Comparison of ENCODE assay signal across 8 mouse cellular contexts in the genomic region with DNA sequence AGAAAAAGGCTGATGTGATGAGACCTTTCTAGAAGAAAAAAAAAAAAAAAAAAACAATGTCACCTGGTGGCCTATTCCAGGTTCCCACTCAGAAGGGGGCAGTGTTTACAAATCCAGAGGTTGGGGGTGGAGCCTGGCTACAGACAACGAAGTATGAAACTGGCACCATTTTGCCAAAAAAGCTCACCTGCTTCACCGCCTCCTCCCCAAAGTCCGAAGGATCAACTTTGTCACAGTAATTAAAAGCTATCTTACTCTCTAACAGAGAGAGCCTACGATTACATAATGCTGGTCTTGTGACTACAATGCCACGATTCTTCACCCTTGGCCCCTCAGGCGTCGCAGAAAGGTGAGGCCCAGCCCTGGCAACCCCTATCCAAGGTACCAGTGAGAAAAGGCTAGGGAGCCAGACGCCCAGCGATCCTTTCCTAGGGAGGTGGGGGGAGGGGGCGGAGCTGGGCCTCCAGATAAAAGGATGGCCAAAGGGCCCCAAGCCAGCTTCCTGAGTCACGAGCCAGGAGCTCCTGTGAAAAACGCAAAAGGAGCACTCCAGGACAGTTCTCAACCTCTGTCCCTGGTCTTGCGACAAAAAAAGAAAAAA. TPM values are rescaled to one million over a fixed set of nuclear protein-coding genes. Genes with fewer than 3 reads are reported as not detected.
DNase-seq lines count a peak whose midpoint lies in the region; ATAC-seq and TF ChIP-seq lines count a peak whose summit lies in the region.

No protein-coding gene starts in this region.

- DNase-seq in 3134 (ENCODE audit: extremely low read depth, insufficient read length, low spot score) (peak; percentile 66), adipocyte (ENCODE audit: low spot score) (peak; percentile 77)
- peak; percentile 78 for DNase-seq in embryo, embryonic 11 days
- DNase-seq in heart, adult 11 months = peak; percentile 98
- peak; percentile 69 for DNase-seq in liver, embryonic 11.5 days (ENCODE audit: low spot score)
- DNase-seq in midbrain, postnatal 0 days (ENCODE audit: low spot score) = peak; percentile 70

- TF ChIP-seq POLR2A in testis, adult 2 months (IDR thresholded peaks at IDR 0.05; ENCODE audit: control insufficient read depth, low read depth, low read length) = no peak

- peak; percentile 49 for TF ChIP-seq CTCF in intestine, postnatal 0 days (IDR thresholded peaks at IDR 0.05; ENCODE audit: low read depth)
- peak; percentile 66 for TF ChIP-seq CTCF in midbrain, postnatal 0 days (IDR thresholded peaks at IDR 0.05)
- no peak for TF ChIP-seq CTCF in testis, adult 2 months (IDR thresholded peaks at IDR 0.05; ENCODE audit: control insufficient read depth, insufficient read depth, insufficient replicate concordance, low read depth, low read length)

- H3K4me3 ChIP-seq in intestine, postnatal 0 days (ENCODE audit: low read depth, low read length) = peak overlapping the region; percentile 96
- peak overlapping the region; percentile 99 for H3K4me3 ChIP-seq in liver, embryonic 11.5 days (ENCODE audit: low read depth, low read length)
- H3K4me3 ChIP-seq in midbrain, postnatal 0 days (ENCODE audit: low read depth, low read length) = peak overlapping the region; percentile 100
- H3K4me3 ChIP-seq in testis, adult 2 months (ENCODE audit: control insufficient read depth, low read depth, low read length) = peak overlapping the region; percentile 98

- H3K9ac ChIP-seq in intestine, postnatal 0 days (ENCODE audit: low read depth, low read length) = peak overlapping the region; percentile 97
- peak overlapping the region; percentile 97 for H3K9ac ChIP-seq in liver, embryonic 11.5 days (ENCODE audit: low read depth, low read length)
- peak overlapping the region; percentile 98 for H3K9ac ChIP-seq in midbrain, postnatal 0 days (replicated peaks; ENCODE audit: low read length, poor library complexity, severe bottlenecking)

- H3K36me3 ChIP-seq in intestine, postnatal 0 days (ENCODE audit: control insufficient read depth, insufficient read depth) = peaks cover 26% of the 10 kb centered on the region
- peaks cover 20% of the 10 kb centered on the region for H3K36me3 ChIP-seq in liver, embryonic 11.5 days (ENCODE audit: control insufficient read depth, insufficient read depth, low read length)
- H3K36me3 ChIP-seq in midbrain, postnatal 0 days (ENCODE audit: insufficient read depth, low read length) = peaks cover 19% of the 10 kb centered on the region
- H3K36me3 ChIP-seq in testis, adult 2 months (ENCODE audit: control insufficient read depth, insufficient read depth, low read length) = no peaks in the 10 kb centered on the region

- no peaks in the 10 kb centered on the region for H3K9me3 ChIP-seq in intestine, postnatal 0 days (ENCODE audit: control insufficient read depth)
- no peaks in the 10 kb centered on the region for H3K9me3 ChIP-seq in liver, embryonic 11.5 days (ENCODE audit: control insufficient read depth, low read length)
- H3K9me3 ChIP-seq in midbrain, postnatal 0 days (ENCODE audit: low read length) = no peaks in the 10 kb centered on the region

- peak overlapping the region; percentile 82 for H3K4me2 ChIP-seq in intestine, postnatal 0 days (replicated peaks; ENCODE audit: low read depth)
- peak overlapping the region; percentile 94 for H3K4me2 ChIP-seq in liver, embryonic 11.5 days
- peak overlapping the region; percentile 90 for H3K4me2 ChIP-seq in midbrain, postnatal 0 days (ENCODE audit: low read depth, low read length, poor library complexity, severe bottlenecking)

- peak overlapping the region; percentile 99 for H3K27ac ChIP-seq in intestine, postnatal 0 days (ENCODE audit: low read depth, low read length)
- H3K27ac ChIP-seq in liver, embryonic 11.5 days (ENCODE audit: low read depth, low read length) = peak overlapping the region; percentile 96
- H3K27ac ChIP-seq in midbrain, postnatal 0 days (ENCODE audit: low read depth, low read length) = peak overlapping the region; percentile 97
- H3K27ac ChIP-seq in testis, adult 2 months (ENCODE audit: control insufficient read depth, insufficient read depth, low read depth, low read length) = peak overlapping the region; percentile 58

- H3K4me1 ChIP-seq in intestine, postnatal 0 days (replicated peaks; ENCODE audit: control insufficient read depth, insufficient read depth, low read length) = 0 out of 2 replicates have a peak, but pooled peaks cover 2% of the 10 kb centered on the region
- peaks cover 28% of the 10 kb centered on the region for H3K4me1 ChIP-seq in liver, embryonic 11.5 days (replicated peaks; ENCODE audit: control insufficient read depth, insufficient read depth, low read length)
- peaks cover 13% of the 10 kb centered on the region; the same call in 1 of the 2 replicates for H3K4me1 ChIP-seq in midbrain, postnatal 0 days (ENCODE audit: insufficient read depth, low read length)
- peaks cover 8% of the 10 kb centered on the region for H3K4me1 ChIP-seq in testis, adult 2 months (ENCODE audit: control insufficient read depth, insufficient read depth, low read length)

- 3% methylated on average over 13 of the region's 13 CpGs for WGBS in intestine, postnatal 0 days
- WGBS in liver, embryonic 11.5 days = 3% methylated on average over 13 of the region's 13 CpGs
- under 1% methylated on average over 13 of the region's 13 CpGs for WGBS in midbrain, postnatal 0 days

- ATAC-seq in intestine, postnatal 0 days = peak; percentile 88
- peak; percentile 44 for ATAC-seq in liver, embryonic 11.5 days (replicated peaks; ENCODE audit: low FRiP score)
- ATAC-seq in midbrain, postnatal 0 days (ENCODE audit: low FRiP score) = peak; percentile 7

- H3K27me3 ChIP-seq in intestine, postnatal 0 days (replicated peaks; ENCODE audit: control insufficient read depth, insufficient read depth, low read length) = no peaks in the 10 kb centered on the region
- H3K27me3 ChIP-seq in liver, embryonic 11.5 days (replicated peaks; ENCODE audit: control insufficient read depth, insufficient read depth, low read length) = no peaks in the 10 kb centered on the region
- H3K27me3 ChIP-seq in midbrain, postnatal 0 days (ENCODE audit: insufficient read depth, low read length) = no peaks in the 10 kb centered on the region
- H3K27me3 ChIP-seq in testis, adult 2 months (ENCODE audit: control insufficient read depth, insufficient read depth, low read length) = no peaks in the 10 kb centered on the region

RNA-seq across cellular contexts. Expression of gene Dynll2, which starts 1.1 kb away (rescaled TPM):
- polyA plus RNA-seq in intestine, postnatal 0 days (2015; fragmentation: Nextera tagmentation; extraction: Ambion mirVana) = 52.4 and 57.4 TPM in 2 replicates
- 17.7 and 19.4 TPM in 2 replicates for polyA plus RNA-seq in liver, embryonic 11.5 days (2014; fragmentation: Nextera tagmentation; extraction: Ambion mirVana)
- total RNA-seq in midbrain, postnatal 0 days (2014; rRNA removed) = 72.1 and 89.8 TPM in 2 replicates
- 54.5 and 56.8 TPM in 2 replicates for polyA plus RNA-seq in midbrain, postnatal 0 days (2015; fragmentation: Nextera tagmentation; extraction: Ambion mirVana)
- polyA plus RNA-seq in testis, adult 2 months (2012; rRNA removed) = 217 and 218 TPM in 2 replicates

Comparison
In these comparisons a context has a peak if more than half of its experiments do, and no peak if none do; other contexts are left out.
1. Peak in every context shown above with its lines: DNase-seq, ATAC-seq, H3K4me3 ChIP-seq and H3K27ac ChIP-seq.
2. ATAC-seq: peak in every context shown above with its lines; median percentile 88 in intestine, postnatal 0 days; 44 in liver, embryonic 11.5 days; 7 in midbrain, postnatal 0 days.